ENCODE assay signal across 8 mouse cellular contexts in the genomic region with DNA sequence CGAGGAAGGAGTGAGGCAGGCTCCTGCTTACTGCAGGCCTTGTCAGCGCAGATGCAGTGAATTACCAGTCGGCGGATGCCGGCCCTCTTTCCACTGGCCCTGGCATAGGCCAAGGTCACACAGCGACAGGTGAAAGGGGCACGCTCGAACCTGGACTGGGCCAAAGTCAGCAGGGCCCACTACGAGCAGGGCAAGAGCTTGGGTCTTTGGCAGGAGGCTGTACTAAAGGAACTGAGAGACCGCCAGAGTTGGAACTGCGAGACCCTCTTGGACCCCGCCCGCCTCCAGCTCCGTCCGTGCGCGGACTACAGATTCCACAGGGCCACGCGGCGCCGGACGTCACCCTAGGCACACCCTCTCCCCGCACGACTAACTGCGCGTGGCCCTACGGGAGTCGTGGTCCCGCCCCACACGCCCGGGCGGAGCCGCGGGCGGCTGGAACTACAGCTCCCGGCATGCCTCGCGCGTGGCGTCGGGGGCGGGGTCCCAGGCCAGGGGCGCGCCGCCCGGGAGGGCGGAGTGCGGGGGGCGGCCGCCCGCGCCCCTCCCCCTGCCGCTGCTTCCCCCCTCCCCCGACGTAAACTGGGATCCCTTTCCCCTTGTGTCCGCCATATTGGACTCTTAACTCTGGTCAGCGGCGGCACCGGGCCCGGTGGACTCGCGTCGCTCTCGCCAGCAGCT. TPM values are rescaled to one million over a fixed set of nuclear protein-coding genes. Genes with fewer than 3 reads are reported as not detected.
DNase-seq lines count a peak whose midpoint lies in the region; ATAC-seq lines count a peak whose summit lies in the region.

TSS of gene Fam193a (plus strand) at position 593 of the 681 bp plus-strand sequence.

- H3K36me3 ChIP-seq in intestine, embryonic 14.5 days (ENCODE audit: control insufficient read depth, insufficient read depth, low read length), result no peaks in the 10 kb centered on the region

- H3K27ac ChIP-seq in intestine, embryonic 14.5 days (ENCODE audit: low read depth), result peak within 1 kb of the TSS; percentile 75

- ATAC-seq in intestine, embryonic 14.5 days (replicated peaks; ENCODE audit: low FRiP score, low TSS enrichment, low read depth), result peak; percentile 99

- under 1% methylated on average over 47 of the region's 64 CpGs for WGBS in intestine, embryonic 14.5 days

- H3K27me3 ChIP-seq in intestine, embryonic 14.5 days (replicated peaks; ENCODE audit: control insufficient read depth, insufficient read depth, low read length), result no peaks in the 10 kb centered on the region

- no peaks in the 10 kb centered on the region for H3K9me3 ChIP-seq in intestine, embryonic 14.5 days (ENCODE audit: control insufficient read depth, low read length)

- peak within 1 kb of the TSS; percentile 87 for H3K9ac ChIP-seq in intestine, embryonic 14.5 days (ENCODE audit: low read length)

- peak within 1 kb of the TSS; percentile 92 for H3K4me3 ChIP-seq in intestine, embryonic 14.5 days (ENCODE audit: low read depth, low read length)

- DNase-seq in adrenal gland, adult 18-20 months (ENCODE audit: low spot score in 2 of 2), result peak; percentile 97 to 98
- peak; percentile 99 for DNase-seq in embryo, embryonic 11 days
- peak; percentile 97 for DNase-seq in gastrocnemius, postnatal 25 days
- DNase-seq in intestine, embryonic 14.5 days (ENCODE audit: low spot score), result peak; percentile 95
- peak; percentile 97 to 98 for DNase-seq in left cerebral cortex, postnatal 14 days (ENCODE audit: low spot score in 2 of 2)
- DNase-seq in mesoderm, embryonic 11.5 days (ENCODE audit: low read depth, low spot score), result peak; percentile 96
- peak; percentile 96 to 97 for DNase-seq in right cerebral cortex, postnatal 36 days (ENCODE audit: low spot score in 2 of 2)
- DNase-seq in yolk sac, embryonic 10.5 days (ENCODE audit: low spot score), result peak; percentile 96

- peak within 1 kb of the TSS; percentile 75 for H3K4me2 ChIP-seq in intestine, embryonic 14.5 days (ENCODE audit: low read length)

- intact Hi-C loops in left cerebral cortex, postnatal 14 days (cut with DNase I), result no loop called here

- H3K4me1 ChIP-seq in intestine, embryonic 14.5 days (replicated peaks; ENCODE audit: control insufficient read depth, insufficient read depth, low read length), result peaks cover 16% of the 10 kb centered on the region

RNA-seq across cellular contexts. Expression of gene Fam193a, which starts in this region (rescaled TPM):
- total RNA-seq in adrenal gland, adult 18-20 months (2021), result 10 to 100 TPM; 28.9 to 29.5 TPM
- 10 to 100 TPM; 12.6 to 13.0 TPM for total RNA-seq in gastrocnemius, postnatal 25 days (2021)
- 13.0 and 16.0 TPM in 2 replicates for polyA plus RNA-seq in intestine, embryonic 14.5 days (2014; fragmentation: Nextera tagmentation; extraction: Ambion mirVana)
- 10 to 100 TPM; 41.0 to 41.8 TPM for total RNA-seq in left cerebral cortex, postnatal 14 days (2021)

Comparison
In these comparisons a context has a peak if more than half of its experiments do, and no peak if none do; other contexts are left out.
1. Peak in every context shown above with its lines: DNase-seq, ATAC-seq, H3K4me3 ChIP-seq and H3K27ac ChIP-seq.